Mouse (Mus musculus) R1 (cell line): ENCODE measurements around the gene Slc8b1.

Source experiments
- DNase-seq: peaks from one replicate; pipeline ENCODE4 v3.0.0-alpha.2; 2018; ENCODE audit warnings: low read depth, low spot score

Gene Slc8b1

GRCm38 (mm10) chr5:120510982-120511642, at the start of gene Slc8b1:
TSS of gene Slc8b1 (plus strand) at chr5:120511168.
- DNase-seq = peak; percentile 91

- DNase-seq = no peak
These were observed 49.1 kb upstream of the Slc8b1 start for GRCm38 (mm10) chr5:120461902-120462301.

GRCm38 (mm10) chr5:120464321-120464720, 46.6 kb upstream of the Slc8b1 start:
- peak; percentile 82 for DNase-seq

GRCm38 (mm10) chr5:120465062-120465461, 45.9 kb upstream of the Slc8b1 start:
- DNase-seq = peak; percentile 68

- no peak for DNase-seq
These were observed 45.1 kb upstream of the Slc8b1 start for GRCm38 (mm10) chr5:120465860-120466259.

- no peak for DNase-seq
These were observed 43.9 kb upstream of the Slc8b1 start for GRCm38 (mm10) chr5:120467026-120467425.

- no peak for DNase-seq
These were observed 42.6 kb upstream of the Slc8b1 start for GRCm38 (mm10) chr5:120468336-120468735.

GRCm38 (mm10) chr5:120468830-120469229, 42.1 kb upstream of the Slc8b1 start:
- DNase-seq = no peak

- no peak for DNase-seq
These were observed 39.4 kb upstream of the Slc8b1 start for GRCm38 (mm10) chr5:120471538-120471937.

- DNase-seq = no peak
These were observed 38.2 kb upstream of the Slc8b1 start, which contains the start of gene Sdsl for GRCm38 (mm10) chr5:120472770-120473169. TSS of gene Sdsl (minus strand) at chr5:120472810.

GRCm38 (mm10) chr5:120473361-120473760, 37.6 kb upstream of the Slc8b1 start:
- no peak for DNase-seq

GRCm38 (mm10) chr5:120475861-120476260, 35.1 kb upstream of the Slc8b1 start:
- peak; percentile 39 for DNase-seq

GRCm38 (mm10) chr5:120476296-120476695, 34.7 kb upstream of the Slc8b1 start, which contains the start of gene Sds:
TSS of gene Sds (plus strand) at chr5:120476526.
- DNase-seq = no peak

- no peak for DNase-seq
These were observed 33.0 kb upstream of the Slc8b1 start for GRCm38 (mm10) chr5:120477993-120478392.

- peak; percentile 57 for DNase-seq
These were observed 31.4 kb upstream of the Slc8b1 start for GRCm38 (mm10) chr5:120479538-120479937.

GRCm38 (mm10) chr5:120481205-120481604, 29.8 kb upstream of the Slc8b1 start:
- DNase-seq = no peak

- no peak for DNase-seq
These were observed 27.6 kb upstream of the Slc8b1 start for GRCm38 (mm10) chr5:120483399-120483798.

- peak; percentile 47 for DNase-seq
These were observed 23.1 kb upstream of the Slc8b1 start for GRCm38 (mm10) chr5:120487844-120488243.

- no peak for DNase-seq
These were observed 20.2 kb upstream of the Slc8b1 start for GRCm38 (mm10) chr5:120490679-120491192.

- DNase-seq = peak; percentile 93
These were observed 18.5 kb upstream of the Slc8b1 start for GRCm38 (mm10) chr5:120492437-120492836.

GRCm38 (mm10) chr5:120493440-120493839, 17.5 kb upstream of the Slc8b1 start:
- DNase-seq = no peak

GRCm38 (mm10) chr5:120493873-120494395, 17.0 kb upstream of the Slc8b1 start:
- no peak for DNase-seq

GRCm38 (mm10) chr5:120495064-120495702, 15.8 kb upstream of the Slc8b1 start:
- no peak for DNase-seq
